Mouse (Mus musculus) small intestine, adult 2 months (tissue): ENCODE data around the gene Kif23.

ENCODE experiments used
- CTCF ChIP-seq: fragments of 200-500 bp; IDR thresholded peaks from 2 replicates; pipeline ENCODE4 v1.5.1; 2012; ENCODE audit warnings: low read depth, mild to moderate bottlenecking, control low read depth, inconsistent platforms, low read length, moderate library complexity, mixed read lengths; ENCODE audit not compliant: insufficient replicate concordance, insufficient read length; ENCODE audit errors: extremely low read depth
- POLR2A ChIP-seq: fragments of 200-500 bp; IDR thresholded peaks from 2 replicates; pipeline ENCODE4 v1.6.1; 2012; ENCODE audit warnings: low read depth, mild to moderate bottlenecking, control low read depth, inconsistent platforms, low read length, moderate library complexity

DNA sequence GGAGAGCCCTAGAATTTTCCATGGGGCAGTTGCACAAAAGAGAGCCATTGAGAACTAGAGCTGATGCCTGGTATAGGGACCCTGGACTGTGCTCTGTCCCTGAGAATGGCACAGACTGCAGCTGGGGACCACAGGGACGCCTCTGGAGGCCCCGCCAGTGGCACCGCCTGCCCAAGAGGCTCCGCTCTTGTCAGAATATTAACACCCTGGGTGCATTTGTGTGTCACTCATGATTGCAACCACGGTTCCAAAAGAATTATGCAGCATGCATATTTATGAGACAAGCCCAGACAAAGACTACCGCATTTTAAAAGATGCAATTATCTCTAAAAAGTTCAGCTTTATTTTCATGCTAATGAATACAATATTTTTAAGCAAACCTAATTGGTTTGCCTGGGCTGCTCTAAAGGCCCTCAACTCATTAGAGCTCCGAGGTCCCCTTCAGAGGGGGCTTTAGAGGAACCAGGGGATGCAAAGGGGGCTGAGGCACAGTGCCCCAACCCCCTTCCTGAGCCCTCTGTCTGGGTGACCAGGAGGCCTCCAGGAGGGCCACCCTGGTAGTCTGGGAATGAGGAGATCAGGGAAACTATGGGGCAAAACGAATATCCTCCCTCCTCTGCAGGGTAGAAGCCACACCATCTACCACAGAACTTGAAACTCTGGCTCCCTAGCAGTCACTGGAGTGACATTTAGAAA, 74.2 kb downstream of the Kif23 start:
- TF ChIP-seq CTCF (no peak), POLR2A (no peak)
